Mouse (Mus musculus) small intestine, adult 2 months (tissue): ENCODE results near the gene 1700001C19Rik.

Source experiments
- CTCF ChIP-seq: fragments of 200-500 bp; IDR thresholded peaks from 2 replicates; pipeline ENCODE4 v1.5.1; 2012; ENCODE audit warnings: low read depth, mild to moderate bottlenecking, control low read depth, inconsistent platforms, low read length, moderate library complexity, mixed read lengths; ENCODE audit not compliant: insufficient replicate concordance, insufficient read length; ENCODE audit errors: extremely low read depth
- POLR2A ChIP-seq: fragments of 200-500 bp; IDR thresholded peaks from 2 replicates; pipeline ENCODE4 v1.6.1; 2012; ENCODE audit warnings: low read depth, mild to moderate bottlenecking, control low read depth, inconsistent platforms, low read length, moderate library complexity

DNA sequence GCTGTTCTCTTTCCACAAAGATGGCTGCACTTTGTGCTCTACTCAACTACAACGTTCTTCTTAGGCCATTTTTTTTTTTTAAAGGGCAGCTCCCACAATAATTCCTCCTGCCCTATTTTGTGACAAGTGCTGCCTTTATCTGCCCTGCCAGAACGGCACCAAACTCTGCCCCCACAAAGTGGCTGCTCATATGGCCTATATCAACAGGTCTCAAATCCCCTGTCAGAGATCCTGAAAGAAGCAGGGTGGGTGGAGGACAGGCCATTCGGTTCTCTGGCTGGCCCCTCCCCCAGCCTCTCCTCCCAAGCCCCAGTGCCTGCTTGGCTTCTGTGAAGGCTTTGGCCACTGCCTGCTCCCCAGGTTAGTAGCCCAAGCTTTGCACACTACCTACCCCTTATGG lies 47.8 kb upstream of the 1700001C19Rik start:
- no peak for TF ChIP-seq POLR2A
- no peak for TF ChIP-seq CTCF
